Mouse (Mus musculus) heart, postnatal 25 days (tissue): ENCODE results near the gene Tfpt. TPM values are rescaled to one million over a fixed set of nuclear protein-coding genes. Genes with fewer than 3 reads are reported as not detected.

Experiments
- DNase-seq: peaks from one replicate; pipeline ENCODE4 v3.0.0; 2022; ENCODE audit warnings: low spot score
- intact Hi-C: fragments of 180-260 bp; cut with DNase I; formaldehyde crosslinking; loops from one replicate; pipeline ENCODE4 v1.15.1; 2025
- total RNA-seq, 2 experiments: library from RNA; stranded (reverse); gene quantifications; 2 replicates each; pipeline ENCODE4 v1.2.3; 2021

Tfpt gene
- total RNA-seq, result 10 to 100 TPM; 16.9 to 20.0 TPM

DNA sequence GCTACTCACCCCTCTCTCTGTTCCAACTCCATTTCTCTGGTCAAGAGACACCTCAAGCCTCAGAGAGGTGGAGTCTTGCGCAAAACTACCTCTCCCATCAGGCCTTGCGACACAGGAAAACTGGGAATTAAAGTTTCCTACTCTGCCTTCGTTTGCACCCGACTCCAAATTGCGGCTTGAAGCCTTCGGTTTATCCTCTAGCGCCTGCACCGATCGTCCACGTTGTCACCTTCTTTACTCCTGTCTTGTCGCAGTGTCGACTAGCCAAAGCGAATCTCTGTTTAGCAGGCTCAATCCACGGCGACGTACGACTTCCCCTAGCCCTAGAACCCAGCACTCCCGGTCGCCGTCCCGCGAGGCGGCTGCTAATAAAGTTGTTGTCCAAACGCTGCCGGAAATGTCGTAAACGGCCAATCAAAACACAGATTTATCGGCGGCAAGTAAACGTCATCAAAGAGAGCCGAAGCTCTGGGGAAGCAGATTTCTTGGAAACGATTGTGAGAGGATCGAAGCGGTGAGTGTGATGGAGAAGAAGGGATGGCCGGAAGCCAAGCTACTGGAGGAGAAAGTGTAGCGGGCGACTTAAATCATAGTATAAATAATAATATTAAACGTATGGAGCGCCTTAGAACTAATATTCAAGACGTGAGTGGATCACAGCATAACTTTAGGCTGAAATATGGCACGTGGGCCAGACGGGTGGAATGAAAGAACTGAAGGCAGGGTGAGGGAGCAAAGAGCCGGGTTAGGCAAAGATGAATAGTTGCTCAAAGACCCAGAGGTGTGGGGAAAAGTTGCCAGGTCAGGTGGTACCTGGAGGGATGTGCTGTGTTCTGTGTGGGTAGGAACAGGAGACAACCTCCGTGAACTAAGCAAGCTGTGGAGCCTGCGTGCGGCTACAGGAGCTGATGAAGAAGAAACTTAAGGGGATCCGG, at the start of gene Tfpt, which contains the start of gene Prpf31:
Tfpt (minus strand) TSS at position 387 of the 935 bp plus-strand sequence.
Prpf31 (plus strand) TSS at position 443 of the 935 bp plus-strand sequence.
- intact Hi-C loops, result no loop called here
- peak; percentile 85 for DNase-seq

DNA sequence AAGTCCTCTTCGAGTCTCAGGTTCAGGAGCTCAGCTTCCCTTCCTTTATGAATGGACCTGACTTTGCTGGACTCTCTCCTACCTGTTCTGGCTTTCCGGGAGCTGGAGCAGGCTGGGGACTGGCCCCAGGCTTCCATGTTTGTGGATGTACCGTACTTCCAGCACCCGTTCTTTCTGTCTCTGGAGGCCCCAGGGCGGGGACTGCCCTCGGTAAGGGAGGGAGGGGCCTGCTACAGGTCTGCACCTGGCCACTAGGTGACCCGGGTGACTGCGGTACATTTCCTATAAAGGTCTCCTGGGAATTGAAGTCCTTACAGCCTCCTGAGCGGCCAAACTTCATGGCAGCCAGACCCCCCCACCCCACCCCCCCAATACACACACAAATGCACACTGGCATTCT, 47.6 kb upstream of the Tfpt start, which contains the start of gene Tmc4:
Tmc4 (minus strand) TSS at position 212 of the 400 bp plus-strand sequence.
- no peak for DNase-seq
- intact Hi-C loops, result loop anchor here (2.0 to 10.0 kb wide), 2 partner anchors 29 to 797 kb away; no protein-coding TSS in a partner anchor

DNA sequence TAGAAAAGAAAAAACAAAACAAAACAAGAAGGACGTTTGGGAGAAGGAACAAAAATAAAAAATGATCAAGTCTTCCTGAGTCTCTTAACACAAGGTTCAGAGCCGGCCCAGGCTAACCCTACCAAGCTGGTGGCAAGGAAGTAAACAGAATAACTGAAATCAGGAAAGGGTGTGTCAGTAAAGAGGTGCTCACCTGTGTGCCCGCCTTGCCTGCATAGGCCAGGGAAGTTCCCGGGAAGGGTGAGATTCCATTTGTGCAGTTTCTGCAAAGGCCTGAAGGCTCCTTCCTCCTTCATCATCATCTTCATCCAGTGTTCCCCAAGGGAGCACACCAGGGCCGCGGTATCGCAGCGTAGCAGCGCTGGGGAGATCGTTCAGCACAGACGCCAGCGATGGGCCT, 46.6 kb upstream of the Tfpt start:
- DNase-seq, result no peak
- intact Hi-C loops, result loop anchor here (2.0 to 10.0 kb wide), 2 partner anchors 30 to 798 kb away; no protein-coding TSS in a partner anchor

DNA sequence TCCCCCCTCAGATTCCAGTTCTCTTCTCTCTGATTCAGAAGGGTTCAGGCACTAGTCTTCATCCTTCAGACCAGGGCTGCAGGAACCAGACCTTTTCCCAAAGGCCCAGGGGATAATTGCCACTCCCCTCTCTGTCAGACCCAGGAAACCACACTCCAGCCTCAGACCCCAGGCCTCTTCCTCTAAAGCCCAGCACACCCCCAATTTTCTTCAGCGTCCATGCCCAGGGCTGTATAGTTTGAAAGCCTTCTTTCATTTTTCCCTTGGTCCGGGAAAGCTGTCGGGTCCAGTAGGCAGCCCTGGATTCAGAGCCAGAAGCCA, 45.5 kb upstream of the Tfpt start:
- intact Hi-C loops, result loop anchor here (10.0 kb wide), 1 partner anchor 800 kb away; no protein-coding TSS in a partner anchor
- DNase-seq, result no peak

DNA sequence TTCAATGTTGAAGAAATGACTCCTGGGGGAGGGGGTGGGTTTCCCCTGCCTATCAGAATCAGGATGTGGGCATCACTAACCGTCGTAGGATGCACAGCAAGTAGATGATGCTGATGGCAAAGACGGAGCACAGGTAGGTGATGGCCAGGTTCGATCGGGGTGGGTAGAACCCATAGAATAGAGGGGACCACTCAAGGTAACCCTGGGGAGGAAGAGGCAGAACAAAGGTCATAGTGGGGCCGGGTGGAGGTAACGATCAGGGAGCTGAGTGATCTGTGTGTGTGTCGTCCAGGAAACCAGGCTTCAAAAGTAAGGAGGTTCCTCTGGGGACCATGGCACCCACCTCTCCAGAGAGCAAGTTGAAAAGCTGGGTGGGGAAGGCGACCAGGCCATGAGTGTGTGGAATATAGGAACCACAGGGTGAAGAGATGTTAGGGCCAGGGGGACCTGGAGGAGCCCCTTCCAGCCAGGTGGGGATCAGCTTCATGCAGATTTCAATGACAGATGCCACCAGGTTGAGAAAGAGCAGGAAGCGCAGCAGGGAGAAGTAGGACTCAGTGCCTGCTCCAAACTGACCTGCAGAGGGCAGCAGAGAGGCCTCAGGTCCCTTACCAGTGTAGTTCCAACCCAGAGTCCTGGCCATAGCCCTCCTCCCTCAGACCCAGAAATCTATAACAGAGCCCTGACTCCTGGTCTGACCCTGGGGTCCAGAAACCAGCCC, 44.9 kb upstream of the Tfpt start:
- DNase-seq, result peak; percentile 37
- intact Hi-C loops, result loop anchor here (10.0 kb wide), 1 partner anchor 800 kb away; no protein-coding TSS in a partner anchor

DNA sequence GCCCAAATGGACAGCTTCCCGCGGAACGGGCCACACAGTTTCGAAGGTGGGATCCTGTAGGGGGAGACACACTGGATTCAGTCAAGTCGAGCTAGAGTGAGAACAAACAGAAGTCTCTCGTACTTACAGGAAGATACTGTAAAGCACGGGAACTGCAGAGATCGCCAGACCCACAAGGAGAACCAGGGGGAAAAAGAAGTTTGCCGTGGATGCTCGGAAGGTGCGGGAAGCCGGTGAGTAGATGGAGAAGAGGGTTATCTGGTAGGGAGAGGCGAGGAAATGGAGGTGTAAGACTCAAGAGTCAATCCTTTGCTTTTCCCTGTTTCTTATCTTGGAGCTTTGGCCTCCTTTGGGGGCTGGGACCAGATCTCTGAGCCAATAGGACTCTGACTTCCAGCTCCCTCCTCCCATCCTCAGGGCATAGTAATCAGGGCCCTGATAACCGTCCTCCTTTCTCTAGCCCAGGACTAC, 37.2 kb upstream of the Tfpt start:
- DNase-seq, result no peak
- intact Hi-C loops, result loop anchor here (1.0 kb wide), 1 partner anchor 25 kb away; the partner anchor contains the start of gene Tsen34

DNA sequence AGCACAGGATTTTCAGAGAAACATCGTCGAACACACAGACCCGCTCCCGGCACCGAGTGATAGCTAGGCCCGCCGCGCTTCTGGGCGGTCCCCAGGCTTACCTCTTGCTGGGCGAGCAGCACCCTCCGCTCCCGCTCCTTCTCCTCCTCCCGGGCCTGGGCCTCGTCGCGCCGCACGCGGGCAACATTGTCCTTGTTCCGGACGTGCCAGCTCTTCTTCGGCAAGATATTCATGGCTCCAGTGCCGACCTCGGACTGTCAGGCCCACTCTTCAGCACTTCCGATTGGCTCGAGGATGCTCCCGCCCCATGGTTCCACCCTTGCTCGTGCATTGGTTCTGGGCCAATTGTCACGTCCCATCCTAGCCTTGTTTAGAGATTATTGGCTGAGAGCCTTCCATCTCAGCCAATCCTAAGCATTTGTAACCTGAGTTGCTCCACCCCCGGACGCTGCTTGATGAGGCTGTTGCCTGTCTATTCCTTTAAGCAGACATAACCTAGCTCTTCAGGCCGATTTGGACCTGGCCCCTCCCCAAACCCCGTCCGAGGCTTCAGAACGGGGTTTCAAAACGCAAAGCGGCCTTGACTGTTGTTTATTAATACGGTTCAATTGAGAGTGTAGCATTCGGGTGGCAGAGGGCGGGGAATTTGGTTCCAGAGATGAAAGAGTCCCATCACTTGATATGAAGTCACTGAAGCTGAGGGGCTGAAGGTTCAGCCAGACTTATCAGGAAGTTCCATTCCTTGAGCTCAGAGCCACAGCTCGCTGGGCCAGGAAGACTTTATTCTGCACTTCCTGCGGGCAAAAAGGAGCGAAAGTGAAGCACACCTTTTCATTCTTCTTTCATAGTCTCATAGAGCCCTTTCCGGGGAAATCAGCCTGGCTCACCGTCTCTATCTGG, 35.7 kb upstream of the Tfpt start, which contains the start of gene Leng1:
Leng1 (minus strand) TSS at position 626 of the 900 bp plus-strand sequence.
- DNase-seq, result peak; percentile 96
- intact Hi-C loops, result loop anchor here (1.0 kb wide), 1 partner anchor 27 kb away; the partner anchor contains the start of gene Tsen34

DNA sequence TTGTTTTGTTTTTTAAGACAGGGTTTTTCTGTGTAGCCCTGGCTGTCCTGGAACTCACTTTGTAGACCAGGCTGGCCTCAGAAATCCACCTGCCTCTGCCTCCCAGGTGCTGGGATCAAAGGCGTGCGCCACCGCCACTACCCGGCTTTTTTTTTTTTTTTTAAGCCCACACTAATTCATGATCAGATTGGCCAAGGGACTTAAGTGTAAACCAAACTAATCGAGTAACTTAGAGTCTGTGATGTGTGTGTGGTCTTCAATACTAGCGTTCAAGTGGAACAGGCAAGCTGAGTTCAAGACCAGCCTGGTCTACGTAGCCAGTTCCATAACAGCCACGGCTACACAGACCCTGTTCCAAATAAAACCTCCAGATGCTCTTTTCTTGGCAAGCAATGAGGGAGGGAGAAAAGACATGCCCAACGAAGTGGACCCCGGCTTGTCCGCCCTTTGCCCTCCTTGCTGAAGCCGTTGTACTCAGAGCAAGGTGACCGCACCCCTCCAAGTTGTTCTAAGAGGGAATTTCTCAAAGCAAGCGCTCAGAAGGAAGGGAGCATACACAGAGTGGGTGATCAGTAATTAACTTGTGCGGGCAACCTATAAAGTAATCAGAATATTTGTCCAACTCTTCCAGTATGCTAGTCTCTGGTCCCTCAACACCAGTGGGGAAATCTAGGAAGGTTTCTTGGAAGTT, 34.9 kb upstream of the Tfpt start:
- intact Hi-C loops, result loop anchor here (1.0 kb wide), 1 partner anchor 18 kb away; no protein-coding TSS in a partner anchor
- no peak for DNase-seq

DNA sequence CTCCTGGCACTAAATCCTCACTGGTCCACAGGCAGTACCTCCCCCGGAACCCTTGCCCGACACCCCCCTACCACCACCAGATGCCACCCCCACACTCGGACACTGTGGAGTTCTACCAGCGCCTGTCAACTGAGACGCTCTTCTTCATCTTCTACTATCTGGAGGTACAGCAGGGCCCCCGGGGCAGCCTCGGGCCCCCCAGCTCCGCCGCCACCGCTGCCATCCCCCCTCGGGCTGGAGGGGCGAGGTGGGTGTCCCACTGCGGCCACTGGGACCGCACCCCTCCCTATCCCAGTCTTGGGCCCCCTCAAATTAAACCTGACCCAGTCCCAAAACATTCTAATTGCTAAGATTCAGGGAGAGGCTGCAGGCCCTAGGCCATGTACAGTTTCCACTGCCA, 28.8 kb upstream of the Tfpt start:
- DNase-seq, result no peak
- intact Hi-C loops, result no loop called here

DNA sequence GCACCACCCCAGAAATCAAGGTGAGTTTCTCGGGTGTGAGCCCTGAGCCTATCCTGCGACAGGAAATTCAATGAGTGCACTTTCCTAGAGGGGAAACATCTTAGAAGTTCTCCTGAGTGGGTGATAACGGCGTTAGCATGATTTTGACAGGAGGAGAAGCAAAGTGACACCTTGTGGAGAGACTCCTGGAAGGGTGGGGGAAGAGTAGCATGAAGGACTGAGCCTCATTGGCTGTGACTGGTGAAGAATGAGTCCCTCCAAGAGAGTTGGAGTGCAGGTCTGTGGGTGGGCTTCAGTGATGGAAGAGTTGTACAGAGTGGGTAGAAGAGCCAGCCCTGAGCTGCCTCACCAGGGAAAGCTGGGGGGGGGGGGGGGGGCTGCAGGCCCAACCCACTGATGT, 27.2 kb upstream of the Tfpt start:
- no peak for DNase-seq
- intact Hi-C loops, result no loop called here

DNA sequence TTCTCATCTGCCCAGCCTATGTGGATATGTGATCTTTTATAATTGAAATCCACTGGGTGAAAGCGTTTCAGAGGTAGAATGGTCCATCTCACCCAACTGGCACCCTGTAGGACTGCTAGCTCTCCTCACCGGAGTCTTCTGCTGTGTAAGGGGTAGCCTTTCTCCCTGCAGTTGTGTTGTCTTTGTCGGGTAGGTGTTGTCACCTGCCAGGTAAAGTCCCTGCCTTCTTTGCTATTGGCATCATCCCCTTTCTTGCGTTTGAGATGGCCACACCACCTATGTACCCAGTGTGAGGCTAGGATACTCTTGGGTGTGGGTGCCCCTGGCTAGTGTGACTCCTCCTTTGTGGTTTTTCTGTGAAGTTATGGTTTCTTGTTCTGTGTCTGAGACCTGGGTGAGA, 16.9 kb upstream of the Tfpt start:
- intact Hi-C loops, result loop anchor here (1.0 to 5.0 kb wide), 2 partner anchors 18 to 46 kb away; partner anchors contain the start of genes Mboat7 and Tsen34

DNA sequence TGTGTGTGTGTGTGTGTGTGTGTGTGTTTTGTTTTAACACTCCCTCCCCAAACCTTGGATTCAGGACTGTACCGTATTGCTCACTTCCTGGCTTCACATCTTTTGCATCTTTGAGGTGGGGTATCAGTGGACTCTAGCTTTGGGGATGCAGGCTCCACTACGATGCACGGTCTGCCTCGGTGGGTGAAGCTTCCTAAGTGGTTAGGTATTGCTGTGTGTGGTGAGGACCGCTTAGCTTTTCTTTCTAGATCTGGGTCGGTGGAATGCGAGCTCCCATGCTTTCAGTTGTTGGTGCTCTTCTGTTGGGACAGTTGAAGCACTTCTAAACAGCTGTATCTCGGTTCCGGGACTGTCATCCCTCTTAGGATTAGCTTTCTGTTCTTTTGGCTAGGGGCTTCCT, 16.5 kb upstream of the Tfpt start:
- intact Hi-C loops, result loop anchor here (1.0 to 5.0 kb wide), 2 partner anchors 18 to 46 kb away; partner anchors contain the start of genes Mboat7 and Tsen34
- no peak for DNase-seq

More for the DNA sequence above, 16.9 kb upstream of the Tfpt start:
- no peak for DNase-seq

DNA sequence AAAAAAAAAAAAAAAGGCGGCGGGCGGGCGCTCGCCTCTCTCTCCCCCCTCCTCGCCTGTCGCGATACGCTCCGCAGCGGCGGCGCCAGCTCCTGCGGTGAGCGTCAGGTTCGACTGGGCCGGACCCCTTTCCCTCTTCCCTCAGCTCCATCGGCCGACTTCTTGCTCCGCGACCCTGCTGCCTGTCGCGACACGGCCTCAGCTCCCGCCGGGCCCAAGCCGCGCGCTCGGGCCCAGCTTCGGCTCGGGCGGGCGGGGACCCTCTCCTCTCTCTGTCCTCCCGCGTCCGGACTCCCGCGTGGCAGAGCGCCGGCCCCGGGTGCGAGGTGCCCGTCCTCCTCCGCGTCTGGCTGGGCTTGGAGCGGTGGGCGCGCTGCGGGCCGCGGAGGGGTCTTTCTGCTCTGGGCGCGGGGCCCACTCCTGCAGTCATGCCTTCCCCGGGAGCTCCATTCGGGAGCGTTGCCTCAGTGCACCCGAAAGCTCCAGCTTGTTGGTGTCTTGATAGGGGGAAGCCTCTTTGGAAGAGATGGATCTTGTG, 15.8 kb upstream of the Tfpt start:
- intact Hi-C loops, result loop anchor here (1.0 to 5.0 kb wide), 2 partner anchors 19 to 47 kb away; partner anchors contain the start of genes Mboat7 and Tsen34
- DNase-seq, result no peak

DNA sequence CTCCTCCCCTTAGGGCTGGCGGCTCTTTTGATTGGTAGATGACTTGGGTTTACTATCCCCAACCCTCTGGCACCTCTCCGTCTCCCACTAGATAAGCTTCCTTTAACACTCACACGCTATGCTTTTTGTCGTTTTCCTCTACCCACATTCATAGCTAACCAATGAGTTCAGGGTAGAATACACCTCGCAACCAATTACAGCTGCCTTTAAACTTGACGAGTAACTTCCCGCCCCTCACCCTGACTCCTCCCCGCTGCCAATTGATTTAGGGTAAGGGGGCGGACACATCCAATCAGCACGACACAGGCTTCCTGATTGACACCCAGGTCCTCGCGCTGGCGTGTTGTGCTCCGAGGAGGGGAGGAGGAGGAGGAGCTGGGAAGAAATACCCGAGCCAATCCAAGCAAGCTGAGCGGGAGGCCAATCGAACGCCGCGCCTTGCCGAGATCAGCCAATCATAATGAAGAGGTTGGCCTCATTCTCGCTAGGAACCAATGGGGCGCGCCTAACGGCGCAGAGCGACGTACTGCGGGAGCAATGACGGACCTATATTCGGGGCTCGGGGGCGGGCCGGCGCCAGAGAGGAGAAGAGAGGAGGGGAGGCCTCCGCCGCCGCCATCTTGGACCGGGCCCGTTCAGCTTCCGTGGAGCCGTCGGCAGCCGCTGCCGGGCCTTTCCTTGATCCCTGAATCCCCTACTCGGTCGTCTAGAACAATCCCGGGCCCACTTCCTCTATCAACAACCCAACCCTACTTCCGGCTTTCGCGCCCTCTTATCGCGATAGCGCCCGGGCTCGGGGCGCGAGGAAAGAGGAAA, 15.2 kb upstream of the Tfpt start, which contains the start of gene Cnot3:
Cnot3 (plus strand) TSS at position 597 of the 816 bp plus-strand sequence.
- intact Hi-C loops, result loop anchor here (5.0 kb wide), 1 partner anchor 47 kb away; the partner anchor contains the start of genes Mboat7 and Tsen34
- peak; percentile 99 for DNase-seq

DNA sequence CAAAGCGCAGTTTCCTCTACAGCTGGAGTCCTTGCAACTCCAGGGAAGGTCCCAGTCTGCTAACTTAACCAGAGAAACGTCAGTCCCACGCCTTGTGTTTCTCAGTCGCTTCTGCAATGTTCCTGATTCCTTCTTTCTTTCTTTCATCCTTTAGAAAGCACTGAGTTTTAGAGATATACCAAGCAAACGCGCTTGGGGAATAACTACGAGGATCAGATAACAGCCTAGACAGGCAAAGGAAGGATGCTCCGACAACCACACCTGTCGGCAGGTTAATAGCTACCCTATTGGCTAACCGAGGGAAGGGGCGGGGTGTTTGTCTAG, 14.6 kb upstream of the Tfpt start:
- intact Hi-C loops, result no loop called here
- no peak for DNase-seq

DNA sequence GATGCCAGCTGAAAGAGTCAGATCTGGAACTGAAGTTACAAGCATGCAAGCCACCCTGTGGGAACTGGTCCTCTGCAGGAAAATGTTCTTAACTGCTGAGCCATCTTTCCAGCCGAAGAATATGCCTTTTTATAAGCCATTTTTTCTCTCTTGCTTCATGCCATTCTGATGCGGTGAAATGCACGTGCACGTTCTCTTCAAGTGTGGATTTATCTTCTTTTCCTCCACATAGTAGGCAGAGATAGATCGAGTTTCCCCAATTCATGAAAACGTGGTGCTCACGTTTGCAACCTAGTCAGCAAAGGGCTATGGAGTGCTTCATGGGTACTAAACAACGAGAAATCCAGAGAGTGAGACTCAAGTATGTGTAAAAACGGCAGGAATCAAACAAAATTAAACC, 14.1 kb upstream of the Tfpt start:
- intact Hi-C loops, result no loop called here

DNA sequence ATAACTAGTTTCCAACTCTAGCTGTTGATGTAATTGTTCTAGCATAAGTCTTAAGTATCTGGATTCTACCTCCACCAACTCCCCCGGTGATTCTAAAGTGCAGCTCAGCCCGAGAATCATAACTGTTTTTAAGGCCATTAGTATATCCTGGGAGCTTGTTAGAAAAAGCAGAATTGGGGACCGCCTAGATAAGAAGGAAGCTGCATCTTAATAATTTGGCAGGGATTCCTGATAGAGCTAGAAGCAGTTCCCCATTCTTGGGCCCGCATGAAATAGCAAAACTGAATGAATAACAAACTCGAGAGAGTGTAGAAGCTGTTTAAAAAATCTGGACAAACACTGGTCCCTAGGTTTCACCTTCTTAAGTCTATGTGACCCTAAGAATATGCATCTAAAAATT, 13.7 kb upstream of the Tfpt start:
- intact Hi-C loops, result no loop called here
- no peak for DNase-seq

More for the DNA sequence above, 14.1 kb upstream of the Tfpt start:
- no peak for DNase-seq
